ENCODE assay signal across 8 mouse cellular contexts in genomic region chr14:67993142-67993541, GRCm38 (mm10).
DNase-seq lines count a peak whose midpoint lies in the region; ATAC-seq lines count a peak whose summit lies in the region.

No protein-coding gene starts in this region.

- WGBS in kidney, embryonic 16.5 days = 19% methylated on average over 8 of the region's 8 CpGs
- WGBS in hindbrain, embryonic 15.5 days = 14% methylated on average over 8 of the region's 8 CpGs
- 16% methylated on average over 8 of the region's 8 CpGs for WGBS in midbrain, embryonic 12.5 days

- intact Hi-C loops in left cerebral cortex, postnatal 10 days (cut with DNase I) = loop anchor here (2.0 to 10.0 kb wide), 3 partner anchors 72 to 502 kb away; no protein-coding TSS in a partner anchor

- H3K9ac ChIP-seq in kidney, embryonic 16.5 days (replicated peaks; ENCODE audit: low read length) = no peak overlapping the region
- H3K9ac ChIP-seq in hindbrain, embryonic 15.5 days = no peak overlapping the region
- H3K9ac ChIP-seq in midbrain, embryonic 12.5 days (replicated peaks) = no peak overlapping the region

- H3K4me2 ChIP-seq in kidney, embryonic 16.5 days (replicated peaks; ENCODE audit: low read depth, low read length) = no peak overlapping the region
- peak overlapping the region; percentile 42 for H3K4me2 ChIP-seq in hindbrain, embryonic 15.5 days
- peak overlapping the region; percentile 34 for H3K4me2 ChIP-seq in midbrain, embryonic 12.5 days (replicated peaks)

- no peaks in the 10 kb centered on the region for H3K9me3 ChIP-seq in kidney, embryonic 16.5 days (ENCODE audit: low read length)
- no peaks in the 10 kb centered on the region for H3K9me3 ChIP-seq in hindbrain, embryonic 15.5 days
- H3K9me3 ChIP-seq in midbrain, embryonic 12.5 days = no peaks in the 10 kb centered on the region

- H3K36me3 ChIP-seq in kidney, embryonic 16.5 days (ENCODE audit: insufficient read depth, low read length) = no peaks in the 10 kb centered on the region
- no peaks in the 10 kb centered on the region for H3K36me3 ChIP-seq in hindbrain, embryonic 15.5 days
- no peaks in the 10 kb centered on the region for H3K36me3 ChIP-seq in midbrain, embryonic 12.5 days

- ATAC-seq in kidney, embryonic 16.5 days (ENCODE audit: low FRiP score, low TSS enrichment) = no peak
- peak; percentile 71; the same call in 1 of the 2 replicates for ATAC-seq in hindbrain, embryonic 15.5 days (ENCODE audit: low FRiP score, low read depth)
- no peak for ATAC-seq in midbrain, embryonic 12.5 days (ENCODE audit: low FRiP score, low read depth)

- DNase-seq in kidney, adult 18-20 months = peak; percentile 70
- peak; percentile 81 for DNase-seq in cerebellum, postnatal 14 days
- DNase-seq in frontal cortex, postnatal 14 days (ENCODE audit: low spot score in 2 of 2) = peak; percentile 45 to 75
- DNase-seq in left cerebral cortex, postnatal 10 days (ENCODE audit: extremely low spot score in 1 of 2, low spot score in 2 of 2) = peak; percentile 60 to 68
- DNase-seq in spleen, postnatal 4 days (ENCODE audit: low spot score in 2 of 2) = peak; percentile 15 to 64

- H3K27me3 ChIP-seq in kidney, embryonic 16.5 days (ENCODE audit: insufficient read depth, low read length) = no peaks in the 10 kb centered on the region
- H3K27me3 ChIP-seq in hindbrain, embryonic 15.5 days = no peaks in the 10 kb centered on the region
- H3K27me3 ChIP-seq in midbrain, embryonic 12.5 days = peaks cover 4% of the 10 kb centered on the region; the same call in 1 of the 2 replicates

- H3K4me1 ChIP-seq in kidney, embryonic 16.5 days (ENCODE audit: insufficient read depth, low read length) = 0 out of 2 replicates have a peak, but pooled peaks cover 3% of the 10 kb centered on the region
- H3K4me1 ChIP-seq in hindbrain, embryonic 15.5 days (replicated peaks) = peaks cover 4% of the 10 kb centered on the region; the same call in 1 of the 2 replicates
- H3K4me1 ChIP-seq in midbrain, embryonic 12.5 days = no peaks in the 10 kb centered on the region

- H3K27ac ChIP-seq in kidney, embryonic 16.5 days (ENCODE audit: low read length) = no peak overlapping the region
- no peak overlapping the region for H3K27ac ChIP-seq in hindbrain, embryonic 15.5 days (replicated peaks)
- H3K27ac ChIP-seq in midbrain, embryonic 12.5 days (replicated peaks) = no peak overlapping the region

- no peak overlapping the region for H3K4me3 ChIP-seq in kidney, embryonic 16.5 days (ENCODE audit: low read length)
- no peak overlapping the region for H3K4me3 ChIP-seq in hindbrain, embryonic 15.5 days
- no peak overlapping the region for H3K4me3 ChIP-seq in midbrain, embryonic 12.5 days
